Mouse (Mus musculus) liver, embryonic 14.5 days (tissue): ENCODE results near the gene Gm26741.

ENCODE experiments used
- CTCF ChIP-seq: IDR thresholded peaks from 2 replicates; pipeline ENCODE4 v1.5.1; 2016; ENCODE audit warnings: antibody characterized with exemption, low read depth, control low read depth
- EP300 ChIP-seq: IDR thresholded peaks from 2 replicates; pipeline ENCODE4 v1.6.1; 2016; ENCODE audit warnings: antibody characterized with exemption, low read depth

GRCm38 (mm10) chr10:52376422-52376821, 17.9 kb downstream of the Gm26741 start:
- TF ChIP-seq CTCF (no peak), EP300 (no peak)
